Mouse (Mus musculus): ENCODE data around the gene Slc41a1. TPM values are rescaled to one million over a fixed set of nuclear protein-coding genes. Genes with fewer than 3 reads are reported as not detected.

Gene Slc41a1
- polyA plus RNA-seq, 1 experiment from 2014 or later = 16.1 TPM

- Histone ChIP-seq H3K27me3 (replicated peaks) (no peaks in the 10 kb centered on the region), H3K36me3 (0 out of 2 replicates have a peak, but pooled peaks cover 3% of the 10 kb centered on the region), H3K9ac (replicated peaks) (peak overlapping the region; percentile 90), H3K9me3 (replicated peaks) (no peaks in the 10 kb centered on the region), H3K4me1 (peaks cover 46% of the 10 kb centered on the region), H3K4me2 (peak overlapping the region; percentile 71), H3K27ac (replicated peaks) (peak overlapping the region; percentile 90), H3K4me3 (replicated peaks) (peak overlapping the region; percentile 86)
- ATAC-seq (ENCODE audit: low FRiP score) = peak; percentile 64
- 1% methylated on average over 22 of the region's 22 CpGs for WGBS
These were observed 1.2 kb downstream of the Slc41a1 start for GRCm38 (mm10) chr1:131828297-131829126.

GRCm38 (mm10) chr1:131829279-131829678, 2.0 kb downstream of the Slc41a1 start:
- ATAC-seq (ENCODE audit: low FRiP score) = no peak
- Histone ChIP-seq H3K27me3 (replicated peaks) (no peaks in the 10 kb centered on the region), H3K4me1 (peaks cover 52% of the 10 kb centered on the region), H3K36me3 (0 out of 2 replicates have a peak, but pooled peaks cover 3% of the 10 kb centered on the region), H3K4me3 (replicated peaks) (peak overlapping the region; percentile 86), H3K9ac (replicated peaks) (peak overlapping the region; percentile 90; the same call in 1 of the 2 replicates), H3K4me2 (peak overlapping the region; percentile 71), H3K27ac (replicated peaks) (no peak overlapping the region), H3K9me3 (replicated peaks) (no peaks in the 10 kb centered on the region)
- 40% methylated on average over 5 of the region's 5 CpGs for WGBS

GRCm38 (mm10) chr1:131830561-131830960, 3.3 kb downstream of the Slc41a1 start:
- Histone ChIP-seq H3K9ac (replicated peaks) (no peak overlapping the region), H3K27ac (replicated peaks) (no peak overlapping the region), H3K36me3 (0 out of 2 replicates have a peak, but pooled peaks cover 3% of the 10 kb centered on the region), H3K4me2 (peak overlapping the region; percentile 71; the same call in 1 of the 2 replicates), H3K27me3 (replicated peaks) (no peaks in the 10 kb centered on the region), H3K9me3 (replicated peaks) (no peaks in the 10 kb centered on the region), H3K4me3 (replicated peaks) (no peak overlapping the region), H3K4me1 (peaks cover 56% of the 10 kb centered on the region)
- ATAC-seq (ENCODE audit: low FRiP score) = no peak
- 91% methylated on average over 15 of the region's 15 CpGs for WGBS

GRCm38 (mm10) chr1:131830971-131831641, 3.8 kb downstream of the Slc41a1 start:
- Histone ChIP-seq H3K4me2 (0 out of 2 replicates have a peak overlapping the region, but pooled peaks have one; percentile 11), H3K4me1 (peaks cover 57% of the 10 kb centered on the region), H3K27me3 (replicated peaks) (no peaks in the 10 kb centered on the region), H3K36me3 (0 out of 2 replicates have a peak, but pooled peaks cover 3% of the 10 kb centered on the region), H3K4me3 (replicated peaks) (no peak overlapping the region), H3K27ac (replicated peaks) (no peak overlapping the region), H3K9me3 (replicated peaks) (no peaks in the 10 kb centered on the region), H3K9ac (replicated peaks) (no peak overlapping the region)
- ATAC-seq (ENCODE audit: low FRiP score) = no peak
- WGBS = 80% methylated on average over 8 of the region's 8 CpGs

- H3K9me3 ChIP-seq (replicated peaks) = no peaks in the 10 kb centered on the region
- H3K9ac ChIP-seq (replicated peaks) = no peak overlapping the region
- no peak overlapping the region for H3K27ac ChIP-seq (replicated peaks)
- peaks cover 21% of the 10 kb centered on the region for H3K4me1 ChIP-seq
- 82% methylated on average over 3 of the region's 3 CpGs for WGBS
- peaks cover 27% of the 10 kb centered on the region for H3K36me3 ChIP-seq
- H3K4me3 ChIP-seq (replicated peaks) = no peak overlapping the region
- H3K4me2 ChIP-seq = no peak overlapping the region
- no peaks in the 10 kb centered on the region for H3K27me3 ChIP-seq (replicated peaks)
- ATAC-seq (ENCODE audit: low FRiP score) = no peak
These were observed 9.7 kb downstream of the Slc41a1 start for GRCm38 (mm10) chr1:131837035-131837434.

- Histone ChIP-seq H3K9me3 (replicated peaks) (no peaks in the 10 kb centered on the region), H3K4me3 (replicated peaks) (no peak overlapping the region), H3K27me3 (replicated peaks) (no peaks in the 10 kb centered on the region), H3K4me2 (no peak overlapping the region), H3K36me3 (peaks cover 38% of the 10 kb centered on the region), H3K27ac (replicated peaks) (no peak overlapping the region), H3K9ac (replicated peaks) (no peak overlapping the region), H3K4me1 (peaks cover 10% of the 10 kb centered on the region)
- 87% methylated on average over 5 of the region's 5 CpGs for WGBS
- ATAC-seq (ENCODE audit: low FRiP score) = no peak
These were observed 11.2 kb downstream of the Slc41a1 start for GRCm38 (mm10) chr1:131838542-131838941.

GRCm38 (mm10) chr1:131839279-131839678, 12.0 kb downstream of the Slc41a1 start:
- H3K27me3 ChIP-seq (replicated peaks) = no peaks in the 10 kb centered on the region
- H3K9ac ChIP-seq (replicated peaks) = no peak overlapping the region
- no peak overlapping the region for H3K4me2 ChIP-seq
- H3K4me3 ChIP-seq (replicated peaks) = no peak overlapping the region
- H3K4me1 ChIP-seq = peaks cover 5% of the 10 kb centered on the region
- no peaks in the 10 kb centered on the region for H3K9me3 ChIP-seq (replicated peaks)
- no peak for ATAC-seq (ENCODE audit: low FRiP score)
- H3K27ac ChIP-seq (replicated peaks) = no peak overlapping the region
- 56% methylated on average over 2 of the region's 2 CpGs for WGBS
- H3K36me3 ChIP-seq = peaks cover 46% of the 10 kb centered on the region

- H3K4me1 ChIP-seq = no peaks in the 10 kb centered on the region
- no peak overlapping the region for H3K4me2 ChIP-seq
- H3K9me3 ChIP-seq (replicated peaks) = no peaks in the 10 kb centered on the region
- H3K27ac ChIP-seq (replicated peaks) = no peak overlapping the region
- no peak overlapping the region for H3K9ac ChIP-seq (replicated peaks)
- no peak for ATAC-seq (ENCODE audit: low FRiP score)
- H3K27me3 ChIP-seq (replicated peaks) = no peaks in the 10 kb centered on the region
- WGBS = 91% methylated on average over 4 of the region's 4 CpGs
- H3K4me3 ChIP-seq (replicated peaks) = no peak overlapping the region
- H3K36me3 ChIP-seq = peaks cover 67% of the 10 kb centered on the region
These were observed 14.9 kb downstream of the Slc41a1 start for GRCm38 (mm10) chr1:131842221-131842620.

- no peaks in the 10 kb centered on the region for H3K4me1 ChIP-seq
- H3K9me3 ChIP-seq (replicated peaks) = no peaks in the 10 kb centered on the region
- no peak overlapping the region for H3K4me3 ChIP-seq (replicated peaks)
- peaks cover 68% of the 10 kb centered on the region for H3K36me3 ChIP-seq
- no peak overlapping the region for H3K4me2 ChIP-seq
- H3K27me3 ChIP-seq (replicated peaks) = no peaks in the 10 kb centered on the region
- ATAC-seq (ENCODE audit: low FRiP score) = no peak
- no peak overlapping the region for H3K27ac ChIP-seq (replicated peaks)
- H3K9ac ChIP-seq (replicated peaks) = no peak overlapping the region
- WGBS = 97% methylated on average over 10 of the region's 10 CpGs
These were observed 16.5 kb downstream of the Slc41a1 start for GRCm38 (mm10) chr1:131843758-131844157.

GRCm38 (mm10) chr1:131844883-131845282, 17.6 kb downstream of the Slc41a1 start:
- H3K4me1 ChIP-seq = no peaks in the 10 kb centered on the region
- H3K27ac ChIP-seq (replicated peaks) = no peak overlapping the region
- H3K9ac ChIP-seq (replicated peaks) = no peak overlapping the region
- peaks cover 64% of the 10 kb centered on the region for H3K36me3 ChIP-seq
- H3K4me3 ChIP-seq (replicated peaks) = no peak overlapping the region
- no peaks in the 10 kb centered on the region for H3K9me3 ChIP-seq (replicated peaks)
- 51% methylated on average over 8 of the region's 8 CpGs for WGBS
- no peaks in the 10 kb centered on the region for H3K27me3 ChIP-seq (replicated peaks)
- no peak for ATAC-seq (ENCODE audit: low FRiP score)
- H3K4me2 ChIP-seq = no peak overlapping the region

- no peaks in the 10 kb centered on the region for H3K4me1 ChIP-seq
- WGBS = 84% methylated on average over 5 of the region's 5 CpGs
- peaks cover 52% of the 10 kb centered on the region for H3K36me3 ChIP-seq
- no peak overlapping the region for H3K9ac ChIP-seq (replicated peaks)
- H3K4me2 ChIP-seq = no peak overlapping the region
- H3K9me3 ChIP-seq (replicated peaks) = no peaks in the 10 kb centered on the region
- no peak for ATAC-seq (ENCODE audit: low FRiP score)
- no peaks in the 10 kb centered on the region for H3K27me3 ChIP-seq (replicated peaks)
- no peak overlapping the region for H3K4me3 ChIP-seq (replicated peaks)
- no peak overlapping the region for H3K27ac ChIP-seq (replicated peaks)
These were observed 19.0 kb downstream of the Slc41a1 start for GRCm38 (mm10) chr1:131846255-131846654.

GRCm38 (mm10) chr1:131861811-131862210, 34.5 kb downstream of the Slc41a1 start:
- Histone ChIP-seq H3K9ac (replicated peaks) (no peak overlapping the region), H3K27me3 (replicated peaks) (no peaks in the 10 kb centered on the region; the same call in 1 of the 2 replicates), H3K4me3 (replicated peaks) (no peak overlapping the region), H3K27ac (replicated peaks) (no peak overlapping the region), H3K9me3 (replicated peaks) (no peaks in the 10 kb centered on the region), H3K36me3 (no peaks in the 10 kb centered on the region), H3K4me1 (no peaks in the 10 kb centered on the region), H3K4me2 (no peak overlapping the region)
- no peak for ATAC-seq (ENCODE audit: low FRiP score)
- WGBS = 75% methylated on average over 4 of the region's 4 CpGs

All from neural tube, embryonic 15.5 days (tissue).